Mouse (Mus musculus): ENCODE measurements at regions not wholly inside any gene's neighbourhood (a gene's known extent, or its start where the extent isn't known, plus 50 kb on each side); places are given as distances from the start of the nearest gene placed in this dataset.

DNA sequence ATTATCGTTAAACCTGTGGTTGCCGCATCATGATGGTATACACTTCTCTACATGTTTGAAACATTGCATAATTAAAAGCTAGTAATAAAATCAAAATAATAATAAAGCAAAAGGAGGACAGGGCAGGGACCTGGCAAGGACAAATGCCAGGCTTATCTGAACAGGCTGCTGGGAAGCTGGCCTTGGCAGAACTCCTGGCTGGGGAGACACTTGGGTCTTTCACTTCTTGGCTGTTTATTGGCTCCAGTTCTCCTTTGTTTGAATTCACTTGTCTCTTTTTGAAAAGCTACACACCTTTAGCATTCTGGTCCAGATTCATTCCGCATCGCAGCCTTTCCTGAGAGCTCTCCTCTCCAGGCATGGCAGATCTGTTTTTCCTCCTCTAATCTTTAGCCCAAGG lies 91.6 kb upstream of the Nckap5 start:
- DNase-seq (ENCODE audit: low spot score in 2 of 2), result no peak

DNA sequence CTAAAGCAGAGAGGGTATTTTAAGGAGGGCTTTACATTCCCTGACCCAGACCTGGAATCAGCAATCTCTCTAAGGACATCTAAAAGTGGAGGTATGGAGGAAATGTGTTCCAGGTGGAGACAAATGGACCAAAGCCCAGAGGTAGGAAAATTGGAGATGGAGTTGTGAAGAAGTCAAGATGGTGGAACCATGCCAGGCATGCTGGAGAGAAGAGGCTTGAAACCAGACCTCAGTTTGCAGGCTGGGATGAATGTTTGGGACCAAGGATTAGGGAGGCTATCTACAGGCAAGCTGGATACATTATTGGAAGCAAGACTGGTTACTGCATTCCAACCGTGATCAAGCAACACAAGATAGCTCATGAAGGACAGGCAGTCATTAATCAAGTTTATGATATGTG lies 88.3 kb upstream of the Nckap5 start:
- no peak for DNase-seq (ENCODE audit: low spot score in 2 of 2)

DNA sequence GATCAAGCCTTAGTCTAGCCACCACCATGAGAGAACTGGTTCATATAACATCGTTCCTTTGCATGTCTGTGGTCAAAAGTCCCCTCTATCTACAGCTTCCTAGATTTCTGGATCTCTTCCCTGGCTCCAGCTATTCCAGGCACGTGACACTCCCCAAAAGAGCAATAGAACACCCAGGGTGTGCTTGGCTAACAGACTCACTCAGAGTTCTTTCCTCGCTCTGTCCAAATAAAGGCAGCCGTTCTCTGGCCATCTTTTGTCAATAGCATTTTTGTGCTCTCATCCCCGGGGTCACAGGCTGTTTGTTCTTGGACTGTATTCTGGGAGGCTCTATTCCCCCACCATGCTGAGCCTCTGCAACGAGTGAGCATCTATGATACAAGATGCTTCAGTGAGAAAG lies 87.3 kb upstream of the Nckap5 start:
- DNase-seq (ENCODE audit: low spot score in 2 of 2), result peak in 1 of 2 experiments; percentile 24

DNA sequence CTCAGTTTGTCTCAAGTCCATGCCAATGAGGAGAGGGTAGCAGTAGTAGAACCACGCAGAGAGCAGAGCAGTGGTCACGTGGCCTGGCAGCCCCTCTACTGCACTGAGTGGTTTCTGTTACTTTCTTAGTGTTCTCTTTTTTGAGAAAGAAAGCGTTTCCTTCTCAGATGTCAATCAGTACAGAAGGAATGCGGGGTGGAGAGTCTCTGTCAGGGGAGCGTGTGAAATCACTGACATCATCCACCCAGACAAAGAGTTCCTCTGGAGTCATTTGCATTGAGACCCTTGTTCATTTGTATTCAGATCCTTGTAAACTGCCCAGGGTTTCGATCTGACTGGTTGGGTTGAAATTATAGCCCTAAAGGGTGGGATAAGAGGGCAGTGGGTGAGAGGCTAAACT lies 85.8 kb upstream of the Nckap5 start:
- no peak for DNase-seq (ENCODE audit: low spot score in 2 of 2)

DNA sequence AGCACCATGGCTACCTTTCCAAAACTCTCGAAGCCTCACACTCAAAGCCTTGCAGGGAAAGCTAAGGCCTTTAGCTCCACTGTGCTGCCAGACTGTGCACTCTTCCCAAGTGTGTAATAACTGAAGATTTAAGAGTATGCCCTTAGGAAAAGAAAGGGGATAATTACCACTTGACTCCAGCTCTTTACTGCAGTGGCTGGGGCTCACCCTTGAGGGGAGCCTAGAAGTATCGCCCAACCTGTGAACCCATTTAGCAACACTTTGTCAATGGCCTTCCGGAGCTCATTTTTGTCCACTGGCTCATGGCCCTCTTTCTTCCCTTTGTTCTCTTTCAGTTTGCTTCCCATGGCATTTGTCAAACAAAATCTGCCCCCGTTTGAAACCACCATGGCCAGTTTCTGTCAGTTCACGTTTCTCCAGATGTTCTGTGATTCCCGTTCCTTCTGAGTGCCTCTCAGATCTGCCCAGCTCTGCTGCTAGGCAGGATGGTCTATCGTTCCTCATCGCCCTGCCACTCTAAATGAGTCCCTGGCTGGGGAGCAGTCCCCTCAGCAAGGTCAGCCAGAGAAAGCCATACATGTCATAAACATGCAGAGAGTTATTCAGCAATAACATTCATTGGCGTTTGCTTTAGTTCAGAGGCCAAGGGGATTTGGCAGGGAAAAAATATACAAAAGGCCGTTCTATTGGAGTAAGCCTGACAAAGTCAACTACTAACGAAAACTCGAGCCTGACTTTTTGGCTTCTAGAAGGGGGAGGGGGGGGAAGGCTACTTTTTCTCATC lies 80.9 kb upstream of the Nckap5 start:
- no peak for DNase-seq (ENCODE audit: low spot score in 2 of 2)

DNA sequence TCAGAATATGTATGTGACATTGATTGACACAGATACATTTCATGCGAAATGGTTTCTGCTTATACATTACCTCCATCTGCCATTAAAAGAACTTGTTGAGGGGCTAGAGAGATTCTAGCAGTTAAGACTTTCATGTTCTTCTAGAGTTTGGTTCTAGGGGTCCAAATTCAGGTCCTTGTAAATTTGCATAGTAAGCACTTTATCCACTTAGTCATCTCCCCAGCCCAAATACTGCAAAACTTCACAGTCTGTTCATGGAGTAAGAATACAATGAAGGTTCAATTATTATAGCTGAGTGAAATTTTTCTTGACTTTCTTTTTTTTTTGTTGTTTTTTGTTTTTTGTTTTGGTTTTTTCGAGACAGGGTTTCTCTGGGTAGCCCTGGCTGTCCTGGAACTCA lies 76.8 kb upstream of the Nckap5 start:
- no peak for DNase-seq (ENCODE audit: low spot score in 2 of 2)

DNA sequence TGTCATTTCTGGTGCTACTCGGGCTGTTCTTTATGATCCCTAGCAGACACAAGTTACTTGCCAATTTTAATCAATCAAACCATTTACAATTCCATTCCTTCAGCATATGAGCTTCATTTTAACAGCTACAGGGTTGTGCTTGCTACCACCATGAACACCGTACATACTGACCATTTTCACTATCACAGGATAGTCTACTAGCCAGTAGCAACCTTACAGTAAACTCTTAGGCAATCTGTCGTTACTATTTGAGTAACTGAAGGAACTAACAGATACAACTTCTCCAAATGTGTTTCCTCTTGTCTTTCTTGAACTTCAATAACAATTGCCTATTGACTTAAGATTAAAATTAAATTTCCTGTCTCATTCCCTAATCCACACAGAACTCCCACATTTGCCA lies 67.9 kb upstream of the Nckap5 start:
- no peak for DNase-seq (ENCODE audit: low spot score in 2 of 2)

DNA sequence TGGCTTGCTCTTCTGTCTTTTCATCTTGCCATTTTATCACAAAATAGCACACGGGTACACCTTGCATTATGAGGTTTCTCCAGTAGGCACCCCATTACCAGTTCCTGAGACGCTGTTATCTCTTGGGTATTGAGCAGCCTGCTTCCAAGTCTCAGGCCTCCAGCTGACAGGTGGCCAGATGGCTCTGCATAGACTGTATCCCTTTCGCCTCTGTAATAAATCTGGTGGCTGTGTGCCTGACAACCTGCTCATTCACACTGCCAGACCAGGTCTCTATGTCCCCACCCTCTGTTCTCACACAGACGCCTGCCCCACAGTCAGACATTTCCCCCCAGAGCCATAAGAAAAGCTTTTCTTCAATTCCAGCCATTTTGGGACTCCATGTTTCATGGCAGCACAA lies 66.3 kb upstream of the Nckap5 start:
- DNase-seq (ENCODE audit: low spot score in 2 of 2), result no peak

DNA sequence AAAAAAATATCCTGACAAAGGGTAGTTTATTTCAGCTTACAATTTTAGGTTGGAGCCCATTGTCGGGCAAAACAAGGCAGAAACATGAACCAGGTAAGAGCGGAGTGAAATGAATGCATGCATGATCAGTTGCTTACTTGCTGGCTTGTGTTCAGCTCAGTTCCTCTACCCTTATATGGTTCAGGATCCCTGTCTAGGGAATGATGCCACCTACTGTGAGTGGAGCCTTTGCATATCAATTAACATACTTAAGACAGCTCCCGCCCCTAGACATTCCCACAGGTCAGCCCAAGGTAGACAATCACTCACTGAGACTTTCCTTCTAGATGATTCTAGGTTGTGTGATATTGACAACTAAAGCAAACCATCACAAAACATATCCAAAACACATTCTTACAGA lies 50.2 kb upstream of the Nckap5 start:
- no peak for DNase-seq (ENCODE audit: low spot score in 2 of 2)

Measured in layer of hippocampus, postnatal 14 days (tissue).